In the genomic region with DNA sequence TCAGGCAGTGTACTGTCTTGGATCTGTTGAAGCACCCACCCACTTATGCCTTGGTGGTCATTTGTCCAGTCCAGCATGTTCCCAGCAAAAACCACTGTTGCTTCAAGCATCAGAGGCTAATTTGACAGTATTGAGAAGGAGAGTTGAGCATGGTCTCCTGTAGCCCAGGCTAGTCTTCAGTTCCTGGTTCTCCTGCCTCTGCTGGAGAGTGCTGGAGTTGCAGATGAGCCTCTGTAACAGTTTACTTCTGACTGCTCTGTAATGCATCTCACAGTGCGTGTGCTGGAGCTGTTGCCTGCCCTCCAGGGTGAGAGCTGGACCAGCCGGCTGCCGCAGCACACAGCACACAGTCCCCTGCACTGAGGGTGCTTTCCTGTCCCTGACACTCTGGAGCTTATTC, we compare ENCODE assay signal across 1 mouse cellular context.
TF ChIP-seq lines count a peak whose summit lies in the region.

No protein-coding gene starts in this region.

TF ChIP-seq in MEL, 35 proteins besides CTCF, POLR2A, EP300 and RAD21 (continued from another document):
- TF ChIP-seq UBTF (IDR thresholded peaks at IDR 0.05; ENCODE audit: borderline replicate concordance, insufficient read depth, low read depth, low read length) (no peak), TCF12 (IDR thresholded peaks at IDR 0.05; ENCODE audit: low read depth, low read length) (no peak), MAZ (IDR thresholded peaks at IDR 0.05; ENCODE audit: low read depth, low read length) (no peak), ZNF384 (IDR thresholded peaks at IDR 0.05; ENCODE audit: low read depth, low read length) (no peak), CHD2 (IDR thresholded peaks at IDR 0.05; ENCODE audit: low read length) (no peak)
TF ChIP-seq in MEL: peak in this region for 0.
